Mouse (Mus musculus) cerebellum, adult 9-11 months (tissue): Measurements from ENCODE around the gene Gtf3c2.

ENCODE experiments used
- DNase-seq: peaks from one replicate; pipeline ENCODE4 v3.0.0; 2022

Gtf3c2 gene

GRCm38 (mm10) chr5:31197072-31197471, 17.1 kb upstream of the Gtf3c2 start:
- DNase-seq, result no peak

DNA sequence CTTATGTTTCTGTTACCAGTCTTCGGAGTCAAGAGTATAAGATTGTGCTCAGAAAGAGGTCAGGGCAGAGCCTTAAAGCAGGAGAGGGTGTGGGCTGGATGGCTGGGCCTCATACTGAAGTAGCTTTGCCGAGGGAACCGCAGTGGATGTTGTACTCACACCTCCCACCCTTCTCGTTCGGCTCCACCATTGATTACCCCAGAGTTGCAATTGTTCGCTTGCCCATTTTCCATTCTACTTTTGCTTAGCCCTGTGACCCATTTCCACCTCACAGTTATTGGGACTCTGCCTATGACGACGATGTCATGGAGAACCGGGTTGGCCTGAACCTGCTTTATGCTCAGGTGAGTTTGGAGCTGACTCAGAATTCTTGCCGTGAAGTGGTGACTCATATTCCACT, 16.3 kb upstream of the Gtf3c2 start:
- peak; percentile 21 for DNase-seq

GRCm38 (mm10) chr5:31195671-31196070, 15.7 kb upstream of the Gtf3c2 start:
- peak; percentile 24 for DNase-seq

- DNase-seq, result peak; percentile 34
Observed at GRCm38 (mm10) chr5:31194486-31195485, 14.8 kb upstream of the Gtf3c2 start.

DNA sequence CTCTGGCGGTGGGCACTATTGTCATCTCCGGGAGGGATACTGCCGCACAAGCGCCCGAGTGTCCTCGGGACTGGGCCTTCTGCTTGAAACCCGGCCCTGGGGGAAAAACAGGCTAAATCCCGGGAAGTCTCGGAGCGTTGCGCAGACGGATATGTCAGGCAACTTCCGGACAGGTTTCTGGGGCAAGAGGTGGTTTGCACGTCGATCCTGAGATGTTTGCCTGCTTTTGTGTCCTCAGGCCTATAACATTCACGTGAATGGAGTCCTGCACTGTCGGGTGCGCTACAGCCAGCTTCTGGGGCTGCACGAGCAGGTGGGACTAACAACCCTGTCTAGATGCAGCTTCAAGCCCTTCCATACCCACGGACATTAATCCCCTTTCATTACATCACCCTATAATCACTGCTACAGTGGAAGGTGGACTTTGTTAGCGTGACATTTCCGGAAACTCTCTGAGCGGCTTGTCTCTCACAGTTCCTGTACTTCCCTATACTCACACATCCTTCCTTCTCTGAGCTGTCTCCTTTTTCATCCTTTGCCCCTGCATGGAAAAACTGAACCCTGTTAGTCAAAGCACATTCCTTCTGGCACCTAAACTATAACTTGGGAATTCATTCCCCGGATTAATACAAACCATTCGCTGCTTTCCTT, 13.8 kb upstream of the Gtf3c2 start:
- DNase-seq, result no peak

DNA sequence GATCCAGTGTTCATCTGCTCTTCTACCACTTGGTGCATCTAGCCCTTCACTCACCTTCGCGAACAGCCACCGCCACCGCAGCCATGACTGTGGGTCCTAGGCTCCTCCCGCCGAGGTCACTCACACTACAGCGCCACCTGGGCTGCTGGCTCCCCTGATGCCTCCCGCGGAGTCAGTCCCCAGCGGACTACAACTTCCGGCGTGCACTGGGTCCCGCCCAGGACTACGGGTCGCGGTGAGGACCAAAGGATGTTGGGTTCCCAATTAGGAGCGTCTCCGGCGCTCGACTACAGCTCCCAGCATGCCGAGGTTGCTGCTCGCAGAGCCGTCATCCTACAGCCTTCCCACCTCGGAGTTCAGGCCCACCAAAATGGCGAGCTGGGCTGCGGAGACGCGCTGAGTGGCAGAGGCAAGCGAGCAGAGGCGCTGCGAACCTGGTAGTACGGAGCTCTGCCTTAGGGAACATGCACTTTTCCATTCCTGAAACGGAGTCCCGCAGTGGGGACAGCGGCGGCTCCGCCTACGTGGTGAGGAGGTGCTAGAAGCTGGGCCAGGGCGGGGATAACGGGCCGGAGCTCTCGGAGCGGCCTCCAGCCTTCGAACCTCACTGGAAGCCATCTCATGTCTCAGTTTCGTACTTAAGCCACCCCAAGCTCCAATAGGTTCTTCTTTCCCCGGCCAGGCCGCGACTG, 13.1 kb upstream of the Gtf3c2 start, which contains the start of the genes Snx17 and Eif2b4:
Gene Snx17 (plus strand): TSS at position 289 of the 692 bp plus-strand sequence.
Gene Eif2b4 (minus strand): TSS at position 492 of the 692 bp plus-strand sequence.
- peak; percentile 99 for DNase-seq

GRCm38 (mm10) chr5:31192045-31192938, 12.3 kb upstream of the Gtf3c2 start:
- no peak for DNase-seq

DNA sequence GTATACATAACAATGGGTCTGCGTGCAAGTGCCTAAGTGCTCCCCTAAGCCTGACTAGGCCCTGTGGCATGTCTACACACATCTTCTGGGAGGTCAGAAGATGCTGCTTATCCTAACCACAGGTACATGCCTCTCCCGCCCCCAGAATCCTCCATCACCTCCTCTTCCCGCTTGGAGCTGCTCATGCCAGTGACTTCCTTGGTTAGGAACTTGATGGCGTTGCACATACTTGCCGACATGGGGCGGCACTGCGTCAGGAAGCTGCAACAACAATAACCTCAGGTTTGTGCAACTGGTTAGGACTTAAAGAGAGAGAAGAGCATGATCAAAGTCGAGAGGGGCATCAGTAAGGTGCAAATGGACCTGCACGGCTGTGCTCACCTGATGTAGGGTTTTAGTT, 10.3 kb upstream of the Gtf3c2 start:
- DNase-seq, result peak; percentile 20

- no peak for DNase-seq
Observed at GRCm38 (mm10) chr5:31188223-31188840, 8.4 kb upstream of the Gtf3c2 start.

GRCm38 (mm10) chr5:31183678-31184077, 3.7 kb upstream of the Gtf3c2 start:
- DNase-seq, result no peak

GRCm38 (mm10) chr5:31181183-31181770, 1.3 kb upstream of the Gtf3c2 start:
- DNase-seq, result no peak

DNA sequence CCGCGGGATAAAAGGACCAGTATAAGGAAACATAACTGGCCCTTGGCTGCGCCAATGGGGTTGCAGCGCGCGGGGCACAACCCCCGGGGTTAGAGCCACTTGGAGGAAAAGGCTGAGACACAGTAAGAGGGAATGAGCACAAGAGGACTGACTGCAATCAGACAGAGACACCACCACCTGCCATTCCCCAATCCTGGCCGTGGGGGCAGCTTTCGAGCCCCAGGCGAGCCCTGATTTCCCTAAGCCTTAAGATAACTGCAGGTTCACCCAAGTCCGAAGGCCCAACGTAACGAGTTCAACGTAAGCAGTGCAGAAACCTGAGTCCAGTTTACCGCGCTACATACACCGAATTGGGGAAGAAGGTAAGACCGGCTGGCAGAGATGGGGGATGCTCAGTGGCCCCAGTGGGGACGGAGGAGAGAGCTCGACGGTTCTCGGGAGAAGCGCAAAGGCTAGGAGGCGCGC, 611 bp downstream of the Gtf3c2 start:
- DNase-seq, result no peak

DNA sequence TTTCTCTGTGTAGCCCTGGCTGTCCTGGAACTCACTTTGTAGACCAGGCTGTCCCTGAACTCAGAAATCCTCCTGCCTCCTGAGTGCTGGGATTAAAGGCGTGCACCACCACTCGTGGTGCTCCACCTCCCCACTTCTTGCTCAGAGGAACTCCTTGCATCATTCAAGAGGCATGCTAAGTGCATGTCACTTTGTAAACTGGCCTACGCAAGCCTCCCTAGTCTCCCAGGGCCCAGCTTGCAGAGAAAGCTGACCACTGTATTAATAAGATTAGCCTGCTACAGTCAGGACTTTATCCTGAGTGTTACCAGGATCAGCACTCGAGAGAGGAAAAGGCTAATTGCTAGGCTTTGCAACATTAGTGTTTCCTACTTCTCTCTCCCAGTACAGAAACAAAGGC, 11.3 kb downstream of the Gtf3c2 start:
- DNase-seq, result no peak

- no peak for DNase-seq
Observed at GRCm38 (mm10) chr5:31164878-31165277, 15.1 kb downstream of the Gtf3c2 start.

DNA sequence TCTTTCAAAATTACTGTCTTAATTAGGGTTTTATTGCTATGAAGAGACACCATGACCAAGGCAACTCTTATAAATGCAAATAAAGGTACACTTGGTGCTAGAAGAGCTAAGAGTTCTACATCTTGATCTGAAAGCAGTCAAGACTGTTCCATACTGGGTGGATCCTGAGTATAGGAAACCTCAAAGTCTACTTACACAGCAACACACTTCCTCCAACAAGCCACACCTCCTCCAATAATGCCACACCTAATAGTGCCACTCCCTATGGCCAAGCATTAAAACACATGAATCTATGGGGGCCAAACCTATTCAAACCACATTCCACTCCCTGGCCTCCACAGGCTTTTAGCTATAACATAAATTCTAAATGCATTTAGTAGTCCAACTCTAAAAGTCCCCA, 17.5 kb downstream of the Gtf3c2 start:
- no peak for DNase-seq

DNA sequence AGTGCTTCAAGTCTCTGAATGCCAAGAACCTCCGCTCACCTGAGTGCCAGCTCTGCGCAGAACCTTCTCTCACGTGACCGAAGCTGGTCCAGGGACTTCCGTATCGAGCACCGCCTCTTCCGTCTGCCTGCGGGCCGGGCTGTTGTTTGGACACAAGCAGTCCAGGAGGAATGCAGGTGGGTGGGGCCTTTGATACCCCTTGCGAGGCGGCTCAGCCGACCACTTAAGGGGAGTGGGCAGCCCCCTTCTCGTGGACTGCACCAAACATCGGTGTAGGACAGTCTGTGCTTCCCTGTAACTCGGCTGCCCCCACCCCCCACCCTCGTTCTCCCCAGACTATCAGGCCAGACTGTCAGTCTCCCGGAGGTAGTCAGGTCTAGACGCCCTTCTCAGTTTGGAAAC, 25.8 kb downstream of the Gtf3c2 start, which contains the start of gene Mpv17:
Gene Mpv17 (minus strand): TSS at position 100 of the 402 bp plus-strand sequence.
- peak; percentile 90 for DNase-seq

GRCm38 (mm10) chr5:31153516-31154151, 26.3 kb downstream of the Gtf3c2 start:
- no peak for DNase-seq

DNA sequence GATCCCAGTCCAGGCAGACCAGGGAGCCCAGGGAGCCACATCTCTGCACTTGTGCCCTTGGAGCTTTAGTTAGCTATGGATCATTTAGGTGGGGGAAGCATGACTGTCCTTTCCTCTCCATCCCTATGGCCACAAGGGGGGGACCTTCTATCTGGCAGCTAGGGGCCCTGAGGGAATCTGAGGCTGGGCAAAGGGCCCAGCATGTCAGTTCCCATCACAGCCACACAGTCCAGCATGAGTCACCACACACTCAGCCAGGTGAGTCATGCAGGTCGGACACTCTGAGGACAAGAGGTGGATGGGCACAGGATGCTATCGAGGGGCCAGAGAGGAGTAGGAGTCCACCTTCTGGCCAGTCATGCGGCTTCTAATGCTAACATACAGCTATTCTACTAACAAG, 28.2 kb downstream of the Gtf3c2 start:
- DNase-seq, result peak; percentile 68

DNA sequence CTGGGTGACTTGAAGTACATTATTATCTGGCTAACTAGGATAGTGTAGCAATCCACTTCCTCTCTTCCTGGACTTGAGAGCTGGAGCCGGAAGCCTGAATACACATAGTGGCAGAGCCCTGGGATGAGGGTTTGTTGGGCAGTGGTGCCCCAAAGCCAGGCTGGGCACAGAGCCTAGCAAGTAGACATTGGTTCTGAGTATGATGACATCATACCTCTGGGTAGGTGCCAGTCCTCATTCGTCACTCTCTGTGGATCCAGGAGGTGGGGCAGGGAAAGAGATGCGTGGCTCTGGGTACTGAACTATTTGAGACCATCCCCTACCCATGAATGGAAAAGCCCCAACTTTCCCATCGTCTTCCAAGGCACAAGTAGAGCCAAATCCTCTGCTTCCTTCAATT, 30.2 kb downstream of the Gtf3c2 start:
- DNase-seq, result peak; percentile 31

- no peak for DNase-seq
Observed at GRCm38 (mm10) chr5:31138968-31139425, 40.9 kb downstream of the Gtf3c2 start.
